Mouse (Mus musculus): ENCODE measurements at regions not wholly inside any gene's neighbourhood (a gene's known extent, or its start where the extent isn't known, plus 50 kb on each side); places are given as distances from the start of the nearest gene placed in this dataset.

- Histone ChIP-seq H3K27ac (no peak overlapping the region), H3K4me1 (peaks cover 10% of the 10 kb centered on the region), H3K36me3 (no peaks in the 10 kb centered on the region), H3K27me3 (ENCODE audit: insufficient read depth, poor library complexity, severe bottlenecking) (no peaks in the 10 kb centered on the region), H3K4me3 (no peak overlapping the region), H3K9me3 (no peaks in the 10 kb centered on the region)
- WGBS = 61% methylated on average over 2 of the region's 2 CpGs
- no peak for DNase-seq (ENCODE audit: low spot score)
These were observed 478.9 kb downstream of the Efnb2 start for GRCm38 (mm10) chr8:8182108-8182507.

GRCm38 (mm10) chr8:8174286-8174685 lies 486.8 kb downstream of the Efnb2 start:
- no peaks in the 10 kb centered on the region for H3K9me3 ChIP-seq
- no peak overlapping the region for H3K27ac ChIP-seq
- no peak overlapping the region for H3K4me3 ChIP-seq
- H3K36me3 ChIP-seq = no peaks in the 10 kb centered on the region
- no peak for DNase-seq (ENCODE audit: low spot score)
- no peaks in the 10 kb centered on the region for H3K27me3 ChIP-seq (ENCODE audit: insufficient read depth, poor library complexity, severe bottlenecking)
- H3K4me1 ChIP-seq = peaks cover 5% of the 10 kb centered on the region
- 40% methylated on average over 2 of the region's 2 CpGs for WGBS

- Histone ChIP-seq H3K36me3 (no peaks in the 10 kb centered on the region), H3K27me3 (ENCODE audit: insufficient read depth, poor library complexity, severe bottlenecking) (no peaks in the 10 kb centered on the region), H3K4me3 (no peak overlapping the region), H3K9me3 (no peaks in the 10 kb centered on the region), H3K27ac (no peak overlapping the region), H3K4me1 (no peaks in the 10 kb centered on the region)
- DNase-seq (ENCODE audit: low spot score) = no peak
- WGBS = 78% methylated on average over 6 of the region's 6 CpGs
These were observed 492.4 kb downstream of the Efnb2 start for GRCm38 (mm10) chr8:8168674-8169073.

- no peak overlapping the region for H3K4me3 ChIP-seq
- H3K27me3 ChIP-seq (ENCODE audit: insufficient read depth, poor library complexity, severe bottlenecking) = no peaks in the 10 kb centered on the region
- H3K36me3 ChIP-seq = no peaks in the 10 kb centered on the region
- H3K4me1 ChIP-seq = no peaks in the 10 kb centered on the region
- H3K27ac ChIP-seq = no peak overlapping the region
- no peak for DNase-seq (ENCODE audit: low spot score)
- no peaks in the 10 kb centered on the region for H3K9me3 ChIP-seq
- 85% methylated on average over 11 of the region's 11 CpGs for WGBS
These were observed 492.8 kb downstream of the Efnb2 start for GRCm38 (mm10) chr8:8168250-8168649.

- H3K36me3 ChIP-seq = no peaks in the 10 kb centered on the region
- H3K9me3 ChIP-seq = no peaks in the 10 kb centered on the region
- H3K27ac ChIP-seq = no peak overlapping the region
- H3K4me3 ChIP-seq = no peak overlapping the region
- H3K27me3 ChIP-seq (ENCODE audit: insufficient read depth, poor library complexity, severe bottlenecking) = no peaks in the 10 kb centered on the region
- H3K4me1 ChIP-seq = no peaks in the 10 kb centered on the region
- 90% methylated on average over 5 of the region's 5 CpGs for WGBS
- no peak for DNase-seq (ENCODE audit: low spot score)
These were observed 513.5 kb downstream of the Efnb2 start for GRCm38 (mm10) chr8:8147527-8147926.

GRCm38 (mm10) chr8:8142933-8143495 lies 518.0 kb downstream of the Efnb2 start:
- Histone ChIP-seq H3K27me3 (ENCODE audit: insufficient read depth, poor library complexity, severe bottlenecking) (no peaks in the 10 kb centered on the region), H3K4me3 (no peak overlapping the region), H3K27ac (no peak overlapping the region), H3K36me3 (no peaks in the 10 kb centered on the region), H3K4me1 (no peaks in the 10 kb centered on the region), H3K9me3 (no peaks in the 10 kb centered on the region)
- 44% methylated on average over 6 of the region's 6 CpGs for WGBS
- DNase-seq (ENCODE audit: low spot score) = no peak

GRCm38 (mm10) chr8:8142461-8142860 lies 518.6 kb downstream of the Efnb2 start:
- Histone ChIP-seq H3K9me3 (no peaks in the 10 kb centered on the region), H3K27ac (no peak overlapping the region), H3K27me3 (ENCODE audit: insufficient read depth, poor library complexity, severe bottlenecking) (no peaks in the 10 kb centered on the region), H3K4me1 (no peaks in the 10 kb centered on the region), H3K36me3 (no peaks in the 10 kb centered on the region), H3K4me3 (no peak overlapping the region)
- WGBS = 61% methylated on average over 3 of the region's 3 CpGs
- no peak for DNase-seq (ENCODE audit: low spot score)

GRCm38 (mm10) chr8:8139720-8140119 lies 521.3 kb downstream of the Efnb2 start:
- Histone ChIP-seq H3K27ac (no peak overlapping the region), H3K4me3 (no peak overlapping the region), H3K27me3 (ENCODE audit: insufficient read depth, poor library complexity, severe bottlenecking) (no peaks in the 10 kb centered on the region), H3K36me3 (no peaks in the 10 kb centered on the region), H3K4me1 (no peaks in the 10 kb centered on the region), H3K9me3 (no peaks in the 10 kb centered on the region)
- no peak for DNase-seq (ENCODE audit: low spot score)
- WGBS = 85% methylated on average over 3 of the region's 3 CpGs

DNA sequence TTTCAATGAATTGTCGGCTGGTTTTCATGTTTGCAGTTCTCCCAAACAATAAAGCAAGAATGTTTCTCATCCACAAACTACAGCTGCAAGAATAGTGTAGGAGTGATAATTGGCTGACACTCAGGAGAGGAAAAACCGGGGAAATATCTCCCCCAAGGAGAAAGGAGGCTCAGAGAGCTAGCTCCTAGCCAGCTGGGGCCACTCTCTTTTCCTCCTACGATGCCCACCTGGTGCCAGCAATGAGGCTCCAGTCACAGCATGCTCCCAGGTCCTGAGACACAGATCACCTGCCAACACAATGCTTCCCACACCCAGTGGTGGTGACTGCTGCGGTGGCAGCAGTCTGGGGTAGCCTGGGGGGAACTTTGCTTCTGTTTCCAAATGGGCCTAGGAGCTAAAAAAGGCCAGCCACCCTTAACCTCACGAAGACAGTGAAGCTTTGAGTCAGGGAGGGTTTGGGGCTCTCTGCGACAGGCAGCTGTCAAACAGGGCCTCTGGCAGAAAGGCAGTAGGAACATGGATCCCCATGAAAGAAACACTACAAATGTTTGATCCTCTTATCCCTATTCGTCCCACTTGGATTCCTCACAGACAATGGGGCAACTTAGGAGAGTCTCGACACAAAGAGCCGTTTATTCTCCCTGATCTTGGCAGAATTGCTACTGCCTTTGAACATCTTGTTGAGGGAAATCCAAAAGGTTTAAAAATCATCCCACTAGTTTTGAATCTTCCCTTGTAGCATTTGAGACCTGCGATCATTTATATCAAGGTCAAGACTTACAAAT lies 527.8 kb downstream of the Efnb2 start:
- Histone ChIP-seq H3K27me3 (ENCODE audit: insufficient read depth, poor library complexity, severe bottlenecking) (peaks cover 10% of the 10 kb centered on the region; the same call in 1 of the 2 replicates), H3K4me3 (no peak overlapping the region), H3K36me3 (no peaks in the 10 kb centered on the region), H3K4me1 (no peaks in the 10 kb centered on the region), H3K27ac (no peak overlapping the region), H3K9me3 (no peaks in the 10 kb centered on the region)
- no peak for DNase-seq (ENCODE audit: low spot score)
- WGBS = 35% methylated on average over 10 of the region's 10 CpGs

GRCm38 (mm10) chr8:8131961-8132376 lies 529.1 kb downstream of the Efnb2 start:
- 24% methylated on average over 3 of the region's 3 CpGs for WGBS
- Histone ChIP-seq H3K4me3 (no peak overlapping the region), H3K4me1 (no peaks in the 10 kb centered on the region), H3K36me3 (no peaks in the 10 kb centered on the region), H3K27ac (no peak overlapping the region), H3K27me3 (ENCODE audit: insufficient read depth, poor library complexity, severe bottlenecking) (peaks cover 10% of the 10 kb centered on the region; the same call in 1 of the 2 replicates), H3K9me3 (no peaks in the 10 kb centered on the region)
- no peak for DNase-seq (ENCODE audit: low spot score)

DNA sequence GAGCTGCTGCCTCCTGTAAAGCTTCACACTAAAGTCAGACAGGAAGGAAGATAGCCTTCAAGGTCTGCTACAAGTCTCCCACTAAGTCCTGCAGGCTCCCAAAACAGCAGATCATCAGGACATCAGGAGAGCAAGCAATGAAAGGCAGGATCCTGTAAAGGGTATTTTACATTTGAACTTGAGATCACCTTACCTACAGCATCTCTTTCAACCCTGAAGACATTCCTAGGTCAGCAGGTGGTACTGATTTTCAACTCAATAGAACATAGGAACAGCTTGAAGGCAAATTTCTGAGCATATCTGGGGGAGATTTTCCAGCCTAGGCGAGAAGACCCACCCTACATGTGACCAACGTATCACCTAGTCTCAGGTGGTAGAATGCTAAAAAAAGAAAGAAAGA lies 530.2 kb downstream of the Efnb2 start:
- Histone ChIP-seq H3K27ac (no peak overlapping the region), H3K4me1 (no peaks in the 10 kb centered on the region), H3K36me3 (no peaks in the 10 kb centered on the region), H3K27me3 (ENCODE audit: insufficient read depth, poor library complexity, severe bottlenecking) (peaks cover 10% of the 10 kb centered on the region; the same call in 1 of the 2 replicates), H3K4me3 (no peak overlapping the region), H3K9me3 (no peaks in the 10 kb centered on the region)
- 63% methylated on average over 2 of the region's 2 CpGs for WGBS
- DNase-seq (ENCODE audit: low spot score) = no peak

DNA sequence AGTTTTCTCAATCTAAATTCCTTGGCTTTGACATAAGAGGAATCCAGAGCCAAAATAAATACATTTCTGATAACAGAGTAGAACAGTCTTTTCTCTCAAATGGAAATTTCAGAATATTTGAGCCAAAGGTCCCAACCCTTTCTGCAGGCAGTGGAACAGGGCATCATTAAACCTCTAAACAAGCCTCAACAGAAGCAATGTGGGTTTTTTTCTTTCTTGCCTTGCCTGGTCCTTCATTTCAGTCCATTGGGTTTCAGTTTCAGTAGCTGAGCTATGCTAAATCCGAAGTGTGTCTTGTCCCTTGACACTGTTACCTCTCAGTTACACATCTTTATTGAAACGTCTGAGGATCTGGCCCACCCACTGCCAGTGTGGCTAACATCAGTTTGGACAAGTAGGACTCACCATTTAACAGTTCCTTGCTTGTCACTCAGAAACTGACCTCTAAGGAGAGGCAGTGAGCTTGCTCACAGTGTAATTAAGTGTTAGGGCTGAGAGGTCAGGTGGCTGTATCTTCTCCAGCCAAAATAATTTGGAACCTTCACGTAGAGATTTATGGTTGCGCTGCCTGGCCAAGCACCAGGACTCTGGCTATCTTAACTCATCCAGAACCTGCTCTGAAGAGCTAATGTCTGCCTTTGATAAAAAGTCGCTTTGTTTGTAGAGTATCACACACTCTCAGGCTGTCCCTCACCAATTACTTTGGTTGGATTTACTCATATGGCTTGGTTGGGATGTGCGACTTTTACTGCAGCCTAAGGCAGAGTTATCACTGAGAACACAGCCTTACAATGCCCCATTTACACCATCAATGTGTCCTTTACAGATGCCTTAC lies 545.2 kb downstream of the Efnb2 start:
- H3K27me3 ChIP-seq (ENCODE audit: insufficient read depth, poor library complexity, severe bottlenecking) = no peaks in the 10 kb centered on the region
- WGBS = 56% methylated on average over 6 of the region's 6 CpGs
- H3K27ac ChIP-seq = no peak overlapping the region
- H3K36me3 ChIP-seq = no peaks in the 10 kb centered on the region
- DNase-seq (ENCODE audit: low spot score) = no peak
- H3K4me1 ChIP-seq = 0 out of 2 replicates have a peak, but pooled peaks cover 7% of the 10 kb centered on the region
- no peaks in the 10 kb centered on the region for H3K9me3 ChIP-seq
- H3K4me3 ChIP-seq = no peak overlapping the region

- Histone ChIP-seq H3K4me1 (peaks cover 14% of the 10 kb centered on the region; the same call in 1 of the 2 replicates), H3K9me3 (no peaks in the 10 kb centered on the region), H3K4me3 (no peak overlapping the region), H3K27ac (no peak overlapping the region), H3K36me3 (no peaks in the 10 kb centered on the region), H3K27me3 (ENCODE audit: insufficient read depth, poor library complexity, severe bottlenecking) (no peaks in the 10 kb centered on the region)
- DNase-seq (ENCODE audit: low spot score) = no peak
- WGBS = 75% methylated on average over 3 of the region's 3 CpGs
These were observed 546.4 kb downstream of the Efnb2 start for GRCm38 (mm10) chr8:8114604-8115003.
